13 mouse cellular contexts compared by ENCODE assay signal in genomic region chr11:68145586-68146455, GRCm38 (mm10).
DNase-seq lines count a peak whose midpoint lies in the region; ATAC-seq lines count a peak whose summit lies in the region.
"Had no signal": no experiment of that assay in that cellular context is flagged by ENCODE, and none has a peak within 500 bp of the region (broad histone marks: within the 10 kb centered on the region; RNA-seq: fewer than 3 reads in every experiment).

No protein-coding gene starts in this region.

- peaks cover 37% of the 10 kb centered on the region for H3K27me3 ChIP-seq in hindbrain, embryonic 10.5 days (ENCODE audit: insufficient read depth, poor library complexity, severe bottlenecking)
- H3K27me3 ChIP-seq in midbrain, embryonic 10.5 days (ENCODE audit: low read depth, poor library complexity, severe bottlenecking): peaks cover 49% of the 10 kb centered on the region
- H3K27me3 ChIP-seq in stomach, embryonic 15.5 days (replicated peaks): no peaks in the 10 kb centered on the region
- H3K27me3 ChIP-seq: kidney, embryonic 15.5 days had no signal

- WGBS in hindbrain, embryonic 10.5 days: 7% methylated on average over 17 of the region's 17 CpGs
- 4% methylated on average over 17 of the region's 17 CpGs for WGBS in midbrain, embryonic 10.5 days
- 38% methylated on average over 17 of the region's 17 CpGs for WGBS in stomach, embryonic 15.5 days

- peak; percentile 37 for DNase-seq in left cerebral cortex, postnatal 4 days
- no peak for DNase-seq in left cerebral cortex, adult 9 months (ENCODE audit: low spot score in 2 of 2)
- peak; percentile 62 for DNase-seq in hindbrain, embryonic 10.5 days (ENCODE audit: low spot score)
- DNase-seq in midbrain, embryonic 10.5 days (ENCODE audit: low spot score): peak; percentile 64
- DNase-seq in adrenal gland, adult 2 months: no peak
- DNase-seq in urinary bladder, postnatal 10 days (ENCODE audit: low spot score): no peak
- DNase-seq in cerebellum, adult 11 months: no peak
- DNase-seq: cerebellum, adult 8-10 months; gastrocnemius, adult 2 months had no signal

- H3K27ac ChIP-seq in hindbrain, embryonic 10.5 days: peak overlapping the region; percentile 89
- peak overlapping the region; percentile 90 for H3K27ac ChIP-seq in midbrain, embryonic 10.5 days (replicated peaks)
- H3K27ac ChIP-seq in stomach, embryonic 15.5 days: peak overlapping the region; percentile 58
- H3K27ac ChIP-seq: gastrocnemius, adult 2 months; kidney, embryonic 15.5 days had no signal

- H3K9me3 ChIP-seq in hindbrain, embryonic 10.5 days: no peaks in the 10 kb centered on the region
- H3K9me3 ChIP-seq in midbrain, embryonic 10.5 days (replicated peaks): no peaks in the 10 kb centered on the region
- no peaks in the 10 kb centered on the region for H3K9me3 ChIP-seq in stomach, embryonic 15.5 days
- H3K9me3 ChIP-seq: kidney, embryonic 15.5 days had no signal

- peaks cover 80% of the 10 kb centered on the region for H3K4me1 ChIP-seq in hindbrain, embryonic 10.5 days (replicated peaks)
- H3K4me1 ChIP-seq in midbrain, embryonic 10.5 days: peaks cover 91% of the 10 kb centered on the region
- peaks cover 23% of the 10 kb centered on the region for H3K4me1 ChIP-seq in stomach, embryonic 15.5 days

- ATAC-seq in stomach, embryonic 15.5 days (ENCODE audit: insufficient read depth, low FRiP score, low read depth): no peak
- ATAC-seq: activated CD4-positive, CD25-positive, alpha-beta regulatory T cell, adult 4 months had no signal

- no peaks in the 10 kb centered on the region for H3K36me3 ChIP-seq in hindbrain, embryonic 10.5 days
- no peaks in the 10 kb centered on the region for H3K36me3 ChIP-seq in midbrain, embryonic 10.5 days
- no peaks in the 10 kb centered on the region for H3K36me3 ChIP-seq in stomach, embryonic 15.5 days
- H3K36me3 ChIP-seq: kidney, embryonic 15.5 days had no signal

- peak overlapping the region; percentile 18 for H3K4me3 ChIP-seq in hindbrain, embryonic 10.5 days
- H3K4me3 ChIP-seq in midbrain, embryonic 10.5 days: peak overlapping the region; percentile 29; the same call in 1 of the 2 replicates
- H3K4me3 ChIP-seq in stomach, embryonic 15.5 days (replicated peaks): no peak overlapping the region
- H3K4me3 ChIP-seq: gastrocnemius, adult 2 months; kidney, embryonic 15.5 days; megakaryocyte, embryonic 14.5 days had no signal

- 0 out of 2 replicates have a peak overlapping the region, but pooled peaks have one; percentile 14 for H3K4me2 ChIP-seq in stomach, embryonic 15.5 days
- H3K4me2 ChIP-seq: kidney, embryonic 15.5 days had no signal

- no peak overlapping the region for H3K9ac ChIP-seq in stomach, embryonic 15.5 days
- H3K9ac ChIP-seq: kidney, embryonic 15.5 days had no signal

- intact Hi-C loops in left cerebral cortex, postnatal 4 days (cut with DNase I): no loop called here

Comparison
In these comparisons a context has a peak if more than half of its experiments do, and no peak if none do; other contexts are left out.
1. DNase-seq: peak in left cerebral cortex, postnatal 4 days (single experiment), hindbrain, embryonic 10.5 days (single experiment) and midbrain, embryonic 10.5 days (single experiment); none in left cerebral cortex, adult 9 months (0 of 2), adrenal gland, adult 2 months (single experiment), urinary bladder, postnatal 10 days (single experiment) and cerebellum, adult 11 months (single experiment).
2. Peak in every context shown above with its lines, with median percentiles within 50 percentile points of each other: H3K27ac ChIP-seq.